Mouse (Mus musculus) limb, embryonic 13.5 days (tissue): ENCODE results near the gene Abhd12. TPM values are rescaled to one million over a fixed set of nuclear protein-coding genes. Genes with fewer than 3 reads are reported as not detected.

ENCODE experiments used
- ATAC-seq: fragments of 200-750 bp; cut with Nextera tagmentation; 2 replicates; pipeline ENCODE4 v1.8.0; 2017; ENCODE audit warnings: low read depth, moderate number of reproducible peaks, moderate TSS enrichment; ENCODE audit not compliant: low FRiP score
- H3K27ac ChIP-seq: fragments of 300-500 bp; sonication (generic); 2 replicates; pipeline ENCODE4 v1.5.1; 2015; ENCODE audit warnings: inconsistent platforms, mild to moderate bottlenecking, moderate library complexity
- H3K27me3 ChIP-seq: fragments of 300-500 bp; sonication (generic); 2 replicates; pipeline ENCODE4 v1.6.1; 2015; ENCODE audit warnings: mild to moderate bottlenecking, inconsistent platforms
- H3K36me3 ChIP-seq: fragments of 300-500 bp; sonication (generic); 2 replicates; pipeline ENCODE4 v1.6.1; 2015; ENCODE audit warnings: inconsistent platforms, mild to moderate bottlenecking, moderate library complexity
- H3K4me1 ChIP-seq: fragments of 300-500 bp; sonication (generic); 2 replicates; pipeline ENCODE4 v1.6.1; 2015; ENCODE audit warnings: inconsistent platforms
- H3K4me2 ChIP-seq: fragments of 300-500 bp; sonication (generic); replicated peaks from 2 replicates; pipeline ENCODE4 v1.6.1; 2015; ENCODE audit warnings: inconsistent platforms, mild to moderate bottlenecking, moderate library complexity
- H3K4me3 ChIP-seq: fragments of 300-500 bp; sonication (generic); 2 replicates; pipeline ENCODE4 v1.5.1; 2015; ENCODE audit warnings: moderate library complexity, mild to moderate bottlenecking, inconsistent platforms
- H3K9ac ChIP-seq: fragments of 300-500 bp; sonication (generic); 2 replicates; pipeline ENCODE4 v1.6.1; 2015; ENCODE audit warnings: mild to moderate bottlenecking, inconsistent platforms
- H3K9me3 ChIP-seq: fragments of 300-500 bp; sonication (generic); 2 replicates; pipeline ENCODE4 v1.6.1; 2016; ENCODE audit warnings: inconsistent platforms
- WGBS: fragments of 180-500 bp; shearing (Covaris S2); methylation state at CpG from one replicate; pipeline ENCODE4 v1.1.7; 2015; 5-methylcytosine and 5-hydroxymethylcytosine counted together
- polyA plus RNA-seq: library from polyadenylated mRNA; unstranded; fragments of >200 nt; fragmentation: Nextera tagmentation; extraction: Ambion mirVana; gene quantifications from 2 replicates; pipeline ENCODE4 v1.2.1, GENCODE M21; 2015

The Abhd12 gene
- polyA plus RNA-seq, 1 experiment from 2014 or later: 68.1 TPM

DNA sequence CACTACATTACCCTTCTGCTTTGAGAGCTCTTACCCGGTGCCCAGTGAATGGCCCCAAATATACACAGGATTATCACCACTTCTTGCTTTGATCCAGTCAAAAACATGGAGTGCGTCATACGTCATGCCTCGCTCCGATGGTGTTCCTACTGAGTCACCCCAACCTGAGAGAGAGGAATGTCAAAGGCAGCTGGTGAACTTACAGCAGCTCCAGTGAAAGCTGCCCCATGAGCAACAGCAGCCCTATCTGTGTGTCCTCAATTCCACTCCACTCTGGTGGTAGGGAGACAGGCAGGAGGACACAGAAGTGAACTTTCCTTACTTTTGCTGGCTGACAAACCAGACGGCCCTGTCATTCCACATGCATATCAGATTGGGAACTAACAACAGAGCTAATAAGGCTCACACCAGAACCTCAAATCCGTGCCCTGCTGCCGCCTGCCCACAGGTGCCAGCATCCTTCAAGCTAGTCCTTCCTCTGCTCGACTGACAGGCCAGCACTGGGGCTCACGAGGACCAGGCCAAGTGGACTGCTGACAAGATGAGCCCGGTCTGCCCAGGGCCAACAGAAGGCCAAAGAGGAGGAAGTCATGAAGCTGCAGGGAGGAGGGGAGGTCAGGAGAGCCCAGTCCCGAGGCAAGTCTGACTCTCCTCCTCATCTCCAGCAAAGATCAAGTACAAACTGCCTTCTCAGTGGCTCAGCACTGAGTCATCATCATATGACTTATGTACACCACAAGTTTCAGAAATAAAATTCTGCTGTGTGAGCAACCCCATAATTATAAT lies 64.7 kb downstream of the Abhd12 start:
- no peak for ATAC-seq
- Histone ChIP-seq H3K4me1 (no peaks in the 10 kb centered on the region), H3K27me3 (no peaks in the 10 kb centered on the region), H3K9ac (no peak overlapping the region), H3K4me3 (no peak overlapping the region), H3K36me3 (peaks cover 40% of the 10 kb centered on the region), H3K4me2 (no peak overlapping the region), H3K27ac (no peak overlapping the region), H3K9me3 (no peaks in the 10 kb centered on the region)
- WGBS: 81% methylated on average over 12 of the region's 12 CpGs

DNA sequence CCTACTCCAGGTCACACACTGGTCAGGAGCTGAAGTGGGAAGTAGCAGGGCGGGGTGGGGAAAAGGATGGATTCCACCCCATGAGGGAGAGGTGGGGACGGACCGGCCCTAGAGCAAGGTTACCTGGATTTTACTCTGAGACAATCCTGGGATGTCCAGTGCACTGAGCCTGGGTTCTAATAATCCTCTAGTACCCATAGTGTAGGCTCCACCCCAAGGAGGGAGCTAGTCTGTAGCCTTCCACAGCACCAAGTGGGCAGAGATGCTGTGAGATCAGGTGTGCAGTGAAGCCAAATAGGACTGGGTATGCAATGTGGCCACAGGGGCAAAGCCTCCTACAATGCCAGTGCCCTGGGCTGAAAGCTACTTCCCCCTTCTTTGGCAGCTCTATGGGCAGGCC lies 66.8 kb downstream of the Abhd12 start:
- H3K27ac ChIP-seq: no peak overlapping the region
- H3K4me3 ChIP-seq: no peak overlapping the region
- no peak overlapping the region for H3K9ac ChIP-seq
- H3K4me1 ChIP-seq: no peaks in the 10 kb centered on the region
- H3K36me3 ChIP-seq: peaks cover 59% of the 10 kb centered on the region
- H3K4me2 ChIP-seq: no peak overlapping the region
- WGBS: 96% methylated on average over 3 of the region's 3 CpGs
- H3K27me3 ChIP-seq: no peaks in the 10 kb centered on the region
- H3K9me3 ChIP-seq: no peaks in the 10 kb centered on the region
- no peak for ATAC-seq

DNA sequence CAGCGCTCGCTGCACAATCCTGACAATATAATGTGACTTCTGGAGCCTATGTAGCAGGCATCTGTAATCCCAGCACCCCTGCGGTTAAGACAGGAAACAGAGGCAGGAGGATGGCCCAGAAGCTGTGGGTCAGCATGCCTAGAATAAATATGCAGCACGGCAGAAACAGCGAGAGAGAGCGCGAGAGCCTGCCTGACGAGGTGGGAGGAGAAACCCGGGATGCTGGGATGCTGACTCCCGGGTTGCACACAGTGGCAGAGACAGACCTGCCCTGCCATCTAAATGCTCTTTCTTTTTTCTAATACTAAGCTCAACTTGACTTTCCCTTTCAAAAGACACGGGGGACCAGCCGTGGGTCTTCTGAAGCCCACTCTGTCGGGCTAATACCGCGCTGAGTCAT lies 67.6 kb downstream of the Abhd12 start:
- no peak overlapping the region for H3K4me3 ChIP-seq
- H3K9me3 ChIP-seq: no peaks in the 10 kb centered on the region
- H3K36me3 ChIP-seq: peaks cover 64% of the 10 kb centered on the region
- no peak overlapping the region for H3K9ac ChIP-seq
- no peak overlapping the region for H3K27ac ChIP-seq
- no peaks in the 10 kb centered on the region for H3K27me3 ChIP-seq
- 76% methylated on average over 15 of the region's 15 CpGs for WGBS
- ATAC-seq: no peak
- H3K4me2 ChIP-seq: no peak overlapping the region
- H3K4me1 ChIP-seq: no peaks in the 10 kb centered on the region

DNA sequence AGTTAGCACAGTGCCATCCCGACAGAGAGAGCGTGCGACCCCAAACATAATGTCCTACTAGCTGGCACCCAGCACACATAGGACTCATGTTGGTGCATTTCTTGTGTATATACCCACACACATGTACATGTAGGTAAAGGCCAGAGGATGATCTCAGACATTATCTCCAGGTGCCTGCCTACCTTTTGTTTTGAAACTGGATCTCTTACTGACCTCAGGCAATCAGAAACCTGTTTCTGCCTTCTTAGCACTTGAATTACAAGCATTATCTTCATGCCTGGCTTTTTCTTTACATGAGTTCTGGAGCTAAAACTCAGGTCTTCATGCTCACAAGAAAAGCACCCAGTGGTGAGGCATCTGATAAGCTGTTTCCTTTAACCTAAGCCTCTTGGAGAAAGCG lies 68.6 kb downstream of the Abhd12 start:
- Histone ChIP-seq H3K36me3 (peaks cover 68% of the 10 kb centered on the region), H3K4me3 (no peak overlapping the region), H3K27ac (no peak overlapping the region), H3K4me1 (no peaks in the 10 kb centered on the region), H3K27me3 (no peaks in the 10 kb centered on the region), H3K4me2 (no peak overlapping the region), H3K9me3 (no peaks in the 10 kb centered on the region), H3K9ac (no peak overlapping the region)
- no peak for ATAC-seq
- WGBS: 90% methylated on average over 4 of the region's 4 CpGs

DNA sequence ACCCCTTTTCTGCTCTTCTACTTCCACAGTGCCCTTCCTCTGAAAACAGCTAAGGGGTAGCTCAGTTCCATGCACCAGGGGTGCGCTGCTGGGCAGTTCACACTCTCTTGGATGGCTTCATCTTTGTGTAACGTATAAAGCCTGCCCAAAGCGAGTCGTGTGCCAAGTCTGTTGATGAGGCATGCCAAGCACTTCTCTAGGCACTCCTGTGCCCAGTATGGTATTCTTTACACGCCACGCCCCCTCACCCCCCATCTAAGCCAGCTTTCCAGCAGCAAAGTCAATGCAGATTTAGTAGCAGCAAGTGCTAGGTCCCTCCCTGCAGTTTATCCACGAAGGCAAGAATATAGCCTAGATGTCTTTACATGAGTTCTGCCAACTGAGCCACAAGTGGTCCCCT lies 69.9 kb downstream of the Abhd12 start:
- Histone ChIP-seq H3K27me3 (no peaks in the 10 kb centered on the region), H3K4me1 (no peaks in the 10 kb centered on the region), H3K9ac (no peak overlapping the region), H3K4me2 (no peak overlapping the region), H3K27ac (no peak overlapping the region), H3K36me3 (peaks cover 78% of the 10 kb centered on the region), H3K4me3 (no peak overlapping the region), H3K9me3 (no peaks in the 10 kb centered on the region)
- no peak for ATAC-seq
- WGBS: 93% methylated on average over 7 of the region's 7 CpGs

DNA sequence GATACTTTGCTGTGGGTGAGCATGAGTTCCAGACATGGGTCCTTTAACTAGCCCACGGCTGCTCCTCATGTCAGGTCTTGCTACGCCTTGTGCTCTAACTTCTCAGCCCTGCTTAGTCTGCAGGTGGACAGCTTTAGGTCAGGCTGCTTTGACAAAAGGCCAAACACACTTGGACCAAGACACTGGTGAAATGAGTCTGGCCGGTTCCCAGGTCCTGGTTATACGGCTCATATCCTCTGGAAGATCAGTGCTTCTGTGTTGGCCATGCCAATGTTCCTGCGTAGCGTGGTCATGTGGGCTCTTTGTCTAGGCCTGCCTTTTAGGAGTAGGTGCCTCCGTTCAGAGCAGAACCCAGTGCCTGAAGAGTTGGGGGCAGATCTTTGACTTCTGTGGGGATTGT lies 72.5 kb downstream of the Abhd12 start:
- WGBS: 92% methylated on average over 7 of the region's 7 CpGs

DNA sequence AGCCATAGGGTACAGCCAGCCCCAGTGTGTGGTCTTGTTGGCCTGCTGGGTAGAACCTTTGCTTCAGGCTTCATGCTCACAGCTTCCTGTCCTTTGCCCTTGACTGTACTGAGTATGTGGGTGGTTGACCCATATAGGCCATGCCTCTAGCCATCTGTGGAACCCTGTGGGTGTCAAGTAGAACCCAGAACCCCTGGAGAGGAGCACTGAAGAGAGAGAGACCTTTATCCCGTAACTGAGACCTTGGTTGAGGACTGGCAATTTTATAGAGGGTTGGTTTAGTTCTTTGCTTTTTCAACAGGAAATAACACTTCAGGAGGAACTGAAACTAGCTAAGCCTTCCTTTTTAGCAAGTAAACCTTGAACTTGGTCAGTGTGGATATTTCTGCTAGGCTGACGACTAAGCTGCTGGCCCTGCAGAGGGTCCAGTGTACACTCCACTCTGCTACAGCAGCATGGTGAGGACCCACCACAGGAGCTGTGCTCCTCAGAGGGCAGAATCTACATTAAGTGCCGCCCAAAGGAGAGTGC lies 73.6 kb downstream of the Abhd12 start:
- Histone ChIP-seq H3K9ac (no peak overlapping the region), H3K9me3 (no peaks in the 10 kb centered on the region), H3K4me2 (no peak overlapping the region), H3K4me3 (no peak overlapping the region), H3K27me3 (no peaks in the 10 kb centered on the region), H3K36me3 (peaks cover 91% of the 10 kb centered on the region), H3K4me1 (no peaks in the 10 kb centered on the region), H3K27ac (no peak overlapping the region)
- ATAC-seq: no peak
- WGBS: 87% methylated on average over 3 of the region's 3 CpGs

More for the DNA sequence above, 72.5 kb downstream of the Abhd12 start:
- Histone ChIP-seq H3K36me3 (peaks cover 87% of the 10 kb centered on the region), H3K4me2 (no peak overlapping the region), H3K27me3 (no peaks in the 10 kb centered on the region), H3K9ac (no peak overlapping the region), H3K9me3 (no peaks in the 10 kb centered on the region), H3K4me3 (no peak overlapping the region), H3K4me1 (no peaks in the 10 kb centered on the region), H3K27ac (no peak overlapping the region)
- no peak for ATAC-seq

DNA sequence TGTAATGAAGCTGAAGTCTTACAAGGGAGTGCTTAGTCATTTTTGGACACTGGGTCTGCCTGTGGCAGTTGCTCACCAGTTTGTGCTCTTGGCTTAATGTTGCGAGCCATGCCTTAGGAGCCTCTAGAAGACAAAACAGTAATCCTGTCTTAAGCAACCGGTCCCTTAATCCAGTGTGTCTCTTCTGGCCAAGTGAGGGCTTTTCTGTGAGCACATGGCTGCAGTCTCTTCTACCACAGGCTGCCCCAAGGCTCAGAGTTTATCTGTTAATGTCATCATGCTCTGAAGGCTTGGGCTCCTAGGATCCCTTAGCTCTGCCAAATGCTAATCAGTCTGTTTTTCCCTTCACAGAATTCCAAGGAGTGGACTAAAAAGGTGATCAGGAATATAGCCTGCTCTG lies 74.5 kb downstream of the Abhd12 start:
- Histone ChIP-seq H3K27ac (no peak overlapping the region), H3K36me3 (peaks cover 97% of the 10 kb centered on the region), H3K4me3 (no peak overlapping the region), H3K9ac (no peak overlapping the region), H3K4me2 (no peak overlapping the region), H3K9me3 (no peaks in the 10 kb centered on the region), H3K27me3 (no peaks in the 10 kb centered on the region), H3K4me1 (no peaks in the 10 kb centered on the region)
- WGBS: 85% methylated on average over 2 of the region's 2 CpGs
- no peak for ATAC-seq

DNA sequence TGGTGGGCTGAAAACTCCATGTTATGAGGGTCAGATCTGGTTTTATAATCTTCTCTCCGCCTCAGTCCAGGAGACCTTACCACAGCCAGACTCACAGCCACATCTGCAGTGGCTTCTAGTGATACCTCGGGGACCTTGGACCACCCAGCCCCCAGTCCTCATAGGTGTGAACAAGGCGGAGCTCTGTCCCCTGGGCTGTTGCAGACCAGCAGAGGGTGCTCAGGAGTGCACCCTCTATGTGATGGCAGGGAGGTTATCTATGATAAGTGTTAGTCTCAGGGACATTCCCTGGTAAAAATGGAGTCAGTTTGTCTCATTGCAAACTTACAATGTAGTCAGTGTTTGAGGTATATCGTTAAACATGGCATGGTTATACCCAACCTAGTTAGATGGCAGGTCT lies 75.9 kb downstream of the Abhd12 start:
- 82% methylated on average over 4 of the region's 4 CpGs for WGBS
- Histone ChIP-seq H3K27ac (no peak overlapping the region), H3K36me3 (peaks cover 98% of the 10 kb centered on the region), H3K4me3 (no peak overlapping the region), H3K4me2 (no peak overlapping the region), H3K4me1 (no peaks in the 10 kb centered on the region), H3K9ac (no peak overlapping the region), H3K9me3 (no peaks in the 10 kb centered on the region), H3K27me3 (no peaks in the 10 kb centered on the region)
- ATAC-seq: no peak

DNA sequence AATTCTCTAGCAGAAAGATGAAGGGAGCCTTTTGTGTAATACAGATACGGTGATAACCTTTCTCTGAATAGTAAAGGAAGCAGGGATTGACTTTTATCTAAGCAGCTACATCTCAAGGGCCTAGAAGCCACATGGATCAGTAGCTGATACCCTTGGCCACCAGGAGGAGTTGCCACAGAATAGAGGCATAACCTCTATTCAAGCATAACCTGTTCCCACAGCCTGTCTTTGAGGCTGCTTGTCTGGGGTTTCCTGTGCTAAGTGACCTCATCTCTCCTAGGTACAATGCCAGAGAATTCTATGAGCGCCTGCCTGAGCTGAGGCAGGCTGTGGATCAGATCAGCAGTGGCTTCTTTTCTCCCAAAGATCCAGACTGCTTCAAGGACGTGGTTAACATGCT lies 76.4 kb downstream of the Abhd12 start:
- 89% methylated on average over 3 of the region's 3 CpGs for WGBS
- no peak for ATAC-seq
- no peaks in the 10 kb centered on the region for H3K9me3 ChIP-seq

DNA sequence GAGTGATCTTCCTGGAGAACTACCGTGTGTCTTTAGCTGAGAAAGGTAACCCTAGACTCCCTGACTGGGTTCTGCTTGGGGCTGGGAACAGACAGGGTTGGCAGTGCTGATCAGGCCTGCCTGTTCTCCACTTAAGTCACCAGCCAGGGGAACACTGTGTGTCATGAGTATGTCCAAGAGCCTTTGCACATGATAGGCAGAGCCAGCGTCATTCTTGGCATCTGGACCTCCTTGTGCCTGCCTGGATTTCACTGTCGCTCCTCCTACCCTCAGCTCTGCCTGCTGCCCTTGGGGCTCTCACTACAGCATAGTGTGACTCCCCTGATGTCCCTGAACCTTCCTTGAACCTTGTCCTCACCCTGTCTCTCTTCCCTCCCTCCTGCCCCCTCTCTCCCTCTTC lies 78.1 kb downstream of the Abhd12 start:
- 91% methylated on average over 3 of the region's 3 CpGs for WGBS
- no peak for ATAC-seq
- H3K9me3 ChIP-seq: no peaks in the 10 kb centered on the region

More for the DNA sequence above, 76.4 kb downstream of the Abhd12 start:
- no peak overlapping the region for H3K4me3 ChIP-seq
- H3K4me1 ChIP-seq: no peaks in the 10 kb centered on the region
- no peak overlapping the region for H3K9ac ChIP-seq
- no peak overlapping the region for H3K27ac ChIP-seq
- H3K27me3 ChIP-seq: no peaks in the 10 kb centered on the region
- H3K4me2 ChIP-seq: no peak overlapping the region
- H3K36me3 ChIP-seq: peaks cover 98% of the 10 kb centered on the region

DNA sequence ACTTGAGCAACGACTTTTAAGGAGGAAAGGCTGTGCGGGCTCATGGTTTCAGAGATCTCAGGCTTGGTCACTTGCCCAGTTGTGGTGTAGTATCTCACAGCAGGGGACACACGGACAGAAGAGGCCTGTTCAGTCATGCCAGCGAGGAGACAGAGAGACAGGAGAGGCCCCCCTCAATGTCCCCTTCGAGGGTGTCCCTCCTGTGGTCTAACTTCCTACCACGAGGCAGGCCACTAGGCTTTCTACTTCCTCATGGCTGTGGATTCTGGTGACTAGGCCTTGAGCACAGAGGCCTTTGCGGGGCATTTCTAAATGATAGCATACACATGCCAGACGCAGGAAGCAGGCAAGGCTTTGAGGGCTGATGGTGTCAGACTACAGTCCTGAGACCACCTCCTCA lies 81.6 kb downstream of the Abhd12 start:
- peaks cover 92% of the 10 kb centered on the region for H3K36me3 ChIP-seq
- H3K9me3 ChIP-seq: no peaks in the 10 kb centered on the region
- ATAC-seq: no peak
- WGBS: 77% methylated on average over 8 of the region's 8 CpGs
- no peak overlapping the region for H3K4me3 ChIP-seq
- no peak overlapping the region for H3K4me2 ChIP-seq
- no peak overlapping the region for H3K9ac ChIP-seq
- no peaks in the 10 kb centered on the region for H3K27me3 ChIP-seq
- H3K4me1 ChIP-seq: no peaks in the 10 kb centered on the region
- no peak overlapping the region for H3K27ac ChIP-seq

More for the DNA sequence above, 78.1 kb downstream of the Abhd12 start:
- Histone ChIP-seq H3K4me2 (no peak overlapping the region), H3K4me1 (no peaks in the 10 kb centered on the region), H3K4me3 (no peak overlapping the region), H3K27me3 (no peaks in the 10 kb centered on the region), H3K36me3 (peaks cover 96% of the 10 kb centered on the region), H3K27ac (no peak overlapping the region), H3K9ac (no peak overlapping the region)

DNA sequence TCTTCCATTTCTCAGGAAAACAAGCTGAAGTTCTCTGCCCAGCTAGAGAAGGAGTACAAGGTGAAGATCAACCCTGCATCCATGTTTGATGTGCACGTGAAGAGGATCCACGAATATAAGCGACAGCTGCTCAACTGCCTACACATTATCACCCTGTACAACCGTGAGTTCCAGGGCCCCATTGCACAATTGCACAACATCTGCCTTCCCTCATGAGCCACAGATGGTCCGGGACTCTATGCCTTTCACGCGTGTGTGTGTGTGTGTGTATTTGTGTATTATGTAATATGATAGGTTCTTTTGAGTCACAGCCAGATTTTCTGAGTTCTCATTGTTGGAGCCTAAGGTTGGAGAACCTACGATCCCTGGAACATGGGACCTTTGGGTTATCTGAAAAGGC lies 83.8 kb downstream of the Abhd12 start:
- Histone ChIP-seq H3K4me1 (no peaks in the 10 kb centered on the region), H3K27me3 (no peaks in the 10 kb centered on the region), H3K36me3 (peaks cover 92% of the 10 kb centered on the region), H3K4me2 (no peak overlapping the region), H3K9me3 (no peaks in the 10 kb centered on the region), H3K4me3 (no peak overlapping the region), H3K9ac (no peak overlapping the region), H3K27ac (no peak overlapping the region)
- no peak for ATAC-seq
- WGBS: 92% methylated on average over 8 of the region's 8 CpGs
